Mouse (Mus musculus): ENCODE measurements around the gene Bcar1. TPM values are rescaled to one million over a fixed set of nuclear protein-coding genes. Genes with fewer than 3 reads are reported as not detected.

Gene Bcar1
- total and polyA plus RNA-seq, 2 experiments from 2014 or later = 27.9 to 53.2 TPM

DNA sequence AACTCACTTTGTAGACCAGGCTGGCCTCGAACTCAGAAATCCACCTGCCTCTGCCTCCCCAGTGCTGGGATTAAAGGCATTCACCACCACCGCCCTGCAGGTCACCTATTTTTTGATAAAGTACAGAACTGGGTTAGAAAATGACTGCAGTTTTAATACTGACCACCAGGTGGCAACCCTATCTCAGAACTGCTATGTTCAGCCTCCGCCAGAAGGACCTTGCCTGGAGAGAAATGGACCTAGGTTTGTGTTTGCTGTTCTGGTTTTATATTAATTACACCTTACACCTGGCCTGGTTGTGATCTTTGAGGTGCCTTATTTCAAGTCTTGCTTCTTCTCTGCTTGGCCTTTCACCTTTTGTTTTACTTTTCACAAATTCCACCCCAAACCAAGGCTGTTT is 65.5 kb downstream of the Bcar1 start:
- DNase-seq (ENCODE audit: low spot score) (peak; percentile 71), ATAC-seq (ENCODE audit: insufficient read depth, low read depth) (peak; percentile 57; the same call in 1 of the 2 replicates)
- Histone ChIP-seq H3K27ac (ENCODE audit: low read depth) (no peak overlapping the region), H3K27me3 (ENCODE audit: control insufficient read depth, insufficient read depth, low read length) (no peaks in the 10 kb centered on the region), H3K36me3 (replicated peaks; ENCODE audit: control insufficient read depth, insufficient read depth, low read length) (no peaks in the 10 kb centered on the region), H3K4me1 (ENCODE audit: control insufficient read depth, insufficient read depth) (no peaks in the 10 kb centered on the region), H3K4me2 (ENCODE audit: low read depth, low read length) (no peak overlapping the region), H3K9me3 (replicated peaks; ENCODE audit: control insufficient read depth, low read length) (0 out of 2 replicates have a peak, but pooled peaks cover 3% of the 10 kb centered on the region), H3K4me3 (ENCODE audit: low read depth, low read length) (no peak overlapping the region), H3K9ac (replicated peaks; ENCODE audit: low read depth, low read length) (no peak overlapping the region)
- 23% methylated on average over 3 of the region's 3 CpGs for WGBS
- TF ChIP-seq CTCF (IDR thresholded peaks at IDR 0.05; ENCODE audit: low read depth) (peak; percentile 70), EP300 (IDR thresholded peaks at IDR 0.05; ENCODE audit: low read depth) (no peak)

- 73% methylated on average over 8 of the region's 8 CpGs for WGBS
- Histone ChIP-seq H3K4me3 (ENCODE audit: low read depth, low read length) (no peak overlapping the region), H3K27ac (ENCODE audit: low read depth) (no peak overlapping the region), H3K27me3 (ENCODE audit: control insufficient read depth, insufficient read depth, low read length) (no peaks in the 10 kb centered on the region), H3K9ac (replicated peaks; ENCODE audit: low read depth, low read length) (no peak overlapping the region), H3K36me3 (replicated peaks; ENCODE audit: control insufficient read depth, insufficient read depth, low read length) (0 out of 2 replicates have a peak, but pooled peaks cover 3% of the 10 kb centered on the region), H3K4me1 (ENCODE audit: control insufficient read depth, insufficient read depth) (no peaks in the 10 kb centered on the region), H3K9me3 (replicated peaks; ENCODE audit: control insufficient read depth, low read length) (0 out of 2 replicates have a peak, but pooled peaks cover 3% of the 10 kb centered on the region), H3K4me2 (ENCODE audit: low read depth, low read length) (no peak overlapping the region)
- TF ChIP-seq EP300 (IDR thresholded peaks at IDR 0.05; ENCODE audit: low read depth) (no peak), CTCF (IDR thresholded peaks at IDR 0.05; ENCODE audit: low read depth) (peak; percentile 23; the same call in 1 of the 2 replicates)
- no peak for ATAC-seq (ENCODE audit: insufficient read depth, low read depth)
- DNase-seq (ENCODE audit: low spot score) = no peak
Observed at GRCm38 (mm10) chr8:111676237-111676636, 67.4 kb downstream of the Bcar1 start.

GRCm38 (mm10) chr8:111666751-111667150 is 76.9 kb downstream of the Bcar1 start:
- H3K27ac ChIP-seq (ENCODE audit: low read depth) = no peak overlapping the region
- ATAC-seq (ENCODE audit: insufficient read depth, low read depth) (no peak), DNase-seq (ENCODE audit: low spot score) (no peak)
- H3K4me3 ChIP-seq (ENCODE audit: low read depth, low read length) = no peak overlapping the region
- no peak for TF ChIP-seq EP300 (IDR thresholded peaks at IDR 0.05; ENCODE audit: low read depth)
- no peak for TF ChIP-seq CTCF (IDR thresholded peaks at IDR 0.05; ENCODE audit: low read depth)
- peaks cover 31% of the 10 kb centered on the region for H3K36me3 ChIP-seq (replicated peaks; ENCODE audit: control insufficient read depth, insufficient read depth, low read length)
- no peak overlapping the region for H3K9ac ChIP-seq (replicated peaks; ENCODE audit: low read depth, low read length)
- peaks cover 5% of the 10 kb centered on the region; the same call in 1 of the 2 replicates for H3K9me3 ChIP-seq (replicated peaks; ENCODE audit: control insufficient read depth, low read length)
- 76% methylated on average over 2 of the region's 2 CpGs for WGBS
- no peaks in the 10 kb centered on the region; the same call in 1 of the 2 replicates for H3K4me1 ChIP-seq (ENCODE audit: control insufficient read depth, insufficient read depth)
- H3K4me2 ChIP-seq (ENCODE audit: low read depth, low read length) = no peak overlapping the region
- H3K27me3 ChIP-seq (ENCODE audit: control insufficient read depth, insufficient read depth, low read length) = no peaks in the 10 kb centered on the region

DNA sequence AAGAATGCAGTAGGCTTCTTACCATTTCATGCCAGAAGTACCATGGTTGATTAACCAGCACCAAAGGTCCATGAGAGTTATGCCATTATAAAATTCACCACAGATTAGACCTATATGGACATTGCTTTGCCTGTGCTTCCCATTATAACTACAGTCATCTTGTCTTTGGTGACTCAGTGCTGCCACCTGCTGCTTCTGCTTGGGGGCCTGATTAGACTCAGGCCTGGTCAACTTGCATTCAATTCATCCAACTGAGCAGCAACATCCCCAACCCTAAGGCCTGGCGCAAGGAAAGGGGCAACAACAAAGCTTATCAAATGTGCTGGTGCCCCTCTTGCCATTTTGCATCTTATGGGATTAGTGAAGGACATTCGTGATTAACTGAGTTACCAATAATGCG is 81.1 kb downstream of the Bcar1 start:
- TF ChIP-seq EP300 (IDR thresholded peaks at IDR 0.05; ENCODE audit: low read depth) (no peak), CTCF (IDR thresholded peaks at IDR 0.05; ENCODE audit: low read depth) (peak; percentile 89)
- H3K36me3 ChIP-seq (replicated peaks; ENCODE audit: control insufficient read depth, insufficient read depth, low read length) = peaks cover 7% of the 10 kb centered on the region; the same call in 1 of the 2 replicates
- H3K27ac ChIP-seq (ENCODE audit: low read depth) = no peak overlapping the region
- no peak overlapping the region for H3K9ac ChIP-seq (replicated peaks; ENCODE audit: low read depth, low read length)
- H3K4me2 ChIP-seq (ENCODE audit: low read depth, low read length) = no peak overlapping the region
- no peak overlapping the region for H3K4me3 ChIP-seq (ENCODE audit: low read depth, low read length)
- no peaks in the 10 kb centered on the region for H3K9me3 ChIP-seq (replicated peaks; ENCODE audit: control insufficient read depth, low read length)
- DNase-seq (ENCODE audit: low spot score) (peak; percentile 74), ATAC-seq (ENCODE audit: insufficient read depth, low read depth) (peak; percentile 59)
- H3K4me1 ChIP-seq (ENCODE audit: control insufficient read depth, insufficient read depth) = peaks cover 14% of the 10 kb centered on the region
- 82% methylated on average over 3 of the region's 3 CpGs for WGBS
- no peaks in the 10 kb centered on the region for H3K27me3 ChIP-seq (ENCODE audit: control insufficient read depth, insufficient read depth, low read length)

Small RNA genes lying within 50 kb of the gene (microRNA-seq; reads per million reads assigned to microRNA genes)
- not detected for gene Mir7076

Other genes with a start within 250 kb of the Bcar1 start
- gene Wdr59, start 221.7 kb downstream of the Bcar1 start, total RNA-seq (2014; rRNA removed; ENCODE audit: low replicate concordance) = 3.2 and 6.5 TPM in 2 replicates
- 2.3 and 2.4 TPM in 2 replicates for gene Wdr59, start 221.7 kb downstream of the Bcar1 start, polyA plus RNA-seq (2015; fragmentation: Nextera tagmentation; extraction: Ambion mirVana)
- gene Znrf1, start 207.7 kb downstream of the Bcar1 start, total RNA-seq (2014; rRNA removed; ENCODE audit: low replicate concordance) = 52.1 and 69.1 TPM in 2 replicates
- 13.9 and 15.1 TPM in 2 replicates for gene Znrf1, start 207.7 kb downstream of the Bcar1 start, polyA plus RNA-seq (2015; fragmentation: Nextera tagmentation; extraction: Ambion mirVana)
- gene Ldhd, start 113.4 kb downstream of the Bcar1 start, total RNA-seq (2014; rRNA removed; ENCODE audit: low replicate concordance) = 2.7 and 4.3 TPM in 2 replicates
- gene Ldhd, start 113.4 kb downstream of the Bcar1 start, polyA plus RNA-seq (2015; fragmentation: Nextera tagmentation; extraction: Ambion mirVana) = 1.3 and 1.5 TPM in 2 replicates
- 7.5 and 18.3 TPM in 2 replicates for gene Zfp1, start 100.4 kb downstream of the Bcar1 start, total RNA-seq (2014; rRNA removed; ENCODE audit: low replicate concordance)
- 11.9 and 12.0 TPM in 2 replicates for gene Zfp1, start 100.4 kb downstream of the Bcar1 start, polyA plus RNA-seq (2015; fragmentation: Nextera tagmentation; extraction: Ambion mirVana)
- 0.62 and 3.4 TPM in 2 replicates for gene Ctrb1, start 52.8 kb downstream of the Bcar1 start, total RNA-seq (2014; rRNA removed; ENCODE audit: low replicate concordance)
- not detected in 2 replicates for gene Ctrb1, start 52.8 kb downstream of the Bcar1 start, polyA plus RNA-seq (2015; fragmentation: Nextera tagmentation; extraction: Ambion mirVana)
- gene Cfdp1, start 110.5 kb upstream of the Bcar1 start, total RNA-seq (2014; rRNA removed; ENCODE audit: low replicate concordance) = 16.1 and 20.4 TPM in 2 replicates
- gene Cfdp1, start 110.5 kb upstream of the Bcar1 start, polyA plus RNA-seq (2015; fragmentation: Nextera tagmentation; extraction: Ambion mirVana) = 85.4 and 86.2 TPM in 2 replicates
- gene Tmem170, start 132.9 kb upstream of the Bcar1 start, total RNA-seq (2014; rRNA removed; ENCODE audit: low replicate concordance) = 3.3 and 3.9 TPM in 2 replicates
- 2.5 and 3.5 TPM in 2 replicates for gene Tmem170, start 132.9 kb upstream of the Bcar1 start, polyA plus RNA-seq (2015; fragmentation: Nextera tagmentation; extraction: Ambion mirVana)
- gene Chst5, start 166.6 kb upstream of the Bcar1 start, total RNA-seq (2014; rRNA removed; ENCODE audit: low replicate concordance) = not detected in 2 replicates
- gene Chst5, start 166.6 kb upstream of the Bcar1 start, polyA plus RNA-seq (2015; fragmentation: Nextera tagmentation; extraction: Ambion mirVana) = not detected in 2 replicates
- gene Tmem231, start 190.1 kb upstream of the Bcar1 start, total RNA-seq (2014; rRNA removed; ENCODE audit: low replicate concordance) = 1.2 and 3.3 TPM in 2 replicates
- 1.6 TPM in 2 replicates for gene Tmem231, start 190.1 kb upstream of the Bcar1 start, polyA plus RNA-seq (2015; fragmentation: Nextera tagmentation; extraction: Ambion mirVana)
- gene Gabarapl2, start 196.9 kb upstream of the Bcar1 start, total RNA-seq (2014; rRNA removed; ENCODE audit: low replicate concordance) = 71.2 and 76.3 TPM in 2 replicates
- 212 and 220 TPM in 2 replicates for gene Gabarapl2, start 196.9 kb upstream of the Bcar1 start, polyA plus RNA-seq (2015; fragmentation: Nextera tagmentation; extraction: Ambion mirVana)
- gene Adat1, start 248.5 kb upstream of the Bcar1 start, total RNA-seq (2014; rRNA removed; ENCODE audit: low replicate concordance) = 0.46 and 2.4 TPM in 2 replicates
- 2.0 and 2.2 TPM in 2 replicates for gene Adat1, start 248.5 kb upstream of the Bcar1 start, polyA plus RNA-seq (2015; fragmentation: Nextera tagmentation; extraction: Ambion mirVana)